Mouse (Mus musculus): ENCODE measurements around the gene Pm20d1.

DNA sequence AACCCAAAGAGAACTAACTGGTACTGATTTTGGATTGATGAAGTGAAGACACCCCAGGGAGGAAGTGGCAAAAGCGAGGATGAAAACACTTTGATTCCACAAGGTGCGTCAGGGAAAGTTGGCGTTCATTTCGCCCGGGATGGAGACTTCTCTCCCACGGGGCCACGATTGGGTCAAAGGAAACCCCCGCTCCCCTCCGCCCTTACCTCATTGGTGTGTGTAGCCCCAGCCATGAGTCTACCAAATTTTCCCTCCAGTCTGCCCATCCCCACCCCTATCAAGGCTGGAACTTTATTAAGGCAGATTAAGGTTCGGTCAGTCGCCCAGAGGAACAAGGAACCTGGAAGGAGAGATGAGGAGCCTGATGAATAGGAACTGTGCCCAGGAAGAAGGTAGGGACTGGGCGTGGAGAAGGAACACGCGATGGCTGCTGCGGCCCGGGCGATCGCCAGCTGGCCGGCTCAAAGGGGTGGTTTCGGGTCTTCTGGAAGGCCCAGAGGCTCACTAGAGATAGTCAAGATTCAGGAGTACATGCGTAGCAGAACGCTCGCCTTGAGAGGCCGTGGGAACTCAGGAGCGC, 30.1 kb downstream of the Pm20d1 start, which contains the start of gene Slc41a1:
- no peak for TF ChIP-seq POLR2A (IDR thresholded peaks at IDR 0.05; ENCODE audit: low read depth, low read length)
- TF ChIP-seq CTCF (IDR thresholded peaks at IDR 0.05; ENCODE audit: borderline replicate concordance, insufficient read depth, low read length), result no peak
